Mouse (Mus musculus): ENCODE data around the gene Rab40c. TPM values are rescaled to one million over a fixed set of nuclear protein-coding genes. Genes with fewer than 3 reads are reported as not detected.
"Not testable (repeated sequence)": the region's sequence is repeated elsewhere in the genome, so short reads cannot be mapped to it uniquely, and the experiment has no call there.

The Rab40c gene
- polyA plus RNA-seq, 1 experiment from 2014 or later: 6.6 TPM

DNA sequence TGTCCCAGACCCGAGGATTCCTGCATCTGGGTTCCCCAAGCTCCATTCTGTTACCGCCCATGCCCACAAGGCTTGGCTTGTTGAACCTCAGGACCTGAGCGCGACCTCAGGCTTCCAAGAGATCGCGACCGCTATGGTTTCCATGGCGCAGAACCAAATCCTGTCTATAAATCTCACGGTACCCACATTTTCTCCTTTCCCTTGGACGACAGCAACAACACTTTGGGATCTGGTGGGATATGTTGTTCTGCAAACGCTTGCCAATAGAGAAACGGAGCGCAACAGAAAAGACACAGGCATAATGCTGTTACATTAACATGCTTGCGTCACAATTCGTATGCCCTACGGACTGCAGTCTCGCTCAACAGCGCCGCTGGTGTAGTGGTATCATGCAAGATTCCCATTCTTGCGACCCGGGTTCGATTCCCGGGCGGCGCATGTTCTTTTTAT lies 44.8 kb downstream of the Rab40c start, which contains the start of gene Mettl26:
TSS of gene Mettl26 (plus strand) at position 354 of the 450 bp plus-strand sequence.
- Histone ChIP-seq H3K27ac (replicated peaks) (peak within 1 kb of the TSS; percentile 90), H3K27me3 (no peaks in the 10 kb centered on the region), H3K4me3 (replicated peaks) (peak within 1 kb of the TSS; percentile 85), H3K4me2 (peak within 1 kb of the TSS; percentile 89), H3K4me1 (replicated peaks) (peaks cover 43% of the 10 kb centered on the region), H3K9ac (peak within 1 kb of the TSS; percentile 79), H3K9me3 (replicated peaks) (no peaks in the 10 kb centered on the region), H3K36me3 (replicated peaks) (peaks cover 21% of the 10 kb centered on the region)
- peak; percentile 64 for ATAC-seq (ENCODE audit: insufficient read depth)
- under 1% methylated on average over 25 of the region's 25 CpGs for WGBS (ENCODE audit: insufficient replicate concordance)

DNA sequence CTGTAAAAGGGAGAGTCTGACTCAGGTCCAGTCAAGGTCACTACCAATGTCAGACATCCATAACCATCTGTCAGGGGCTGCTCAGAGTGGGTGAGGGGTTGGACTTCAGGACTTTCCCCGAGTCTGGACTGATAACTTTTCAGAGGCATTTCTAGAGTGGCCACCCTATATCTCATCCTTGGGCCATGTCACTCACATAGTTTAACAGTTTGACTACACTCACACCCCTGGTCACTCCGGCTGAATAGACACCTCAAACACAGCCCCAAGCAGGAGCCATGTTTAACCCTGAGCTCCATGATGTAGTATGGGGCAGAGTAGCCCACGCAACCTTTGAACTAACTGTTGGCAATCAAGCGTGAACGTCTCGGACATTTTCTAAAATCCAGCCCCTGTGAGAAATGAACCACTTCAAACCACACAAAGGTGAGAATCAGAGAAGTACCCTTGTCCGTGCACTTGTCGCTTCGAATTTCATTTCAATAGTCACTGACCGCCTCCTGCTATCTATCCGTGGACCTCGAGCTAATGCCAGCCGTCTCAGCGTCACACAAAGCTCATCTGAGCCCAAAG lies 45.3 kb downstream of the Rab40c start:
- ATAC-seq (ENCODE audit: insufficient read depth): no peak
- Histone ChIP-seq H3K4me1 (replicated peaks) (peaks cover 40% of the 10 kb centered on the region), H3K27ac (replicated peaks) (peak overlapping the region; percentile 54), H3K9me3 (replicated peaks) (no peaks in the 10 kb centered on the region), H3K36me3 (replicated peaks) (peaks cover 15% of the 10 kb centered on the region), H3K27me3 (no peaks in the 10 kb centered on the region), H3K4me2 (peak overlapping the region; percentile 89), H3K9ac (peak overlapping the region; percentile 58), H3K4me3 (replicated peaks) (peak overlapping the region; percentile 85)
- WGBS (ENCODE audit: insufficient replicate concordance): 10% methylated on average over 14 of the region's 14 CpGs

DNA sequence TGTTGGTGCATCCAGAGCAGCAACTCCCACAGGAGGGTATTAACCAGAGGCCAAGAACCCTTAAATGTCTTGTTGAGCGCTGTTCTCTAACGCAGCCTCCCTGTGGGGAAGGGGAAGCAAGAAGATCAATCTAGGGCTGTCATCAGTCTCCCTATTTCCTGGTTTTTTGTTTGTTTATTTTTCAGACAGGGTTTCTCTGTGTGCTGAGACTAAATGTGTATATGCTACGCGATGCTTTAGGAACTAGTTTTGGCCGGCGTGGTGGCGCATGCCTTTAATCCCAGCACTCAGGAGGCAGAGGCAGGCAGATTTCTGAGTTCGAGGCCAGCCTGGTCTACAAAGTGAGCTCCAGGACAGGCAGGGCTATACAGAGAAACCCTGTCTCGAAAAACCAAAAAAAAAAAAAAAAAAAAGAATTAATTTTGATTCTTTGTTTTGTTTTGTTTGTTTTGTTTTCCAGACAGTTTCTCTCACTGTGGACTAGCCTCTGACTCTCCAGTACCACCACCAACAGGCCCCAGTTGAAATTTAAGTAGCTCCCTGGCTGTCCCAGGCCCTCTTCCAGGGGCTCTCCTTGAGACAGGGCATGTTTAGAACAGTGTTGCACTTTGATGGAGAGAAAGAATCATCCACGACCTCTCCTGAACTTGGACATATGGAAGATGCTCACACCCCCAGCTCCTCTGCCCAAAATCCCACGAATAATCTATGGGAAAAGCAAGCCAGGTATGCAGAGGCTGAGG lies 46.0 kb downstream of the Rab40c start:
- peak overlapping the region; percentile 89 for H3K4me2 ChIP-seq
- 72% methylated on average over 11 of the region's 11 CpGs for WGBS (ENCODE audit: insufficient replicate concordance)
- H3K4me1 ChIP-seq (replicated peaks): peaks cover 46% of the 10 kb centered on the region
- peak overlapping the region; percentile 85; the same call in 1 of the 2 replicates for H3K4me3 ChIP-seq (replicated peaks)
- peaks cover 11% of the 10 kb centered on the region for H3K36me3 ChIP-seq (replicated peaks)
- 0 out of 2 replicates have a peak overlapping the region, but pooled peaks have one; percentile 54 for H3K27ac ChIP-seq (replicated peaks)
- no peak for ATAC-seq (ENCODE audit: insufficient read depth)
- H3K27me3 ChIP-seq: no peaks in the 10 kb centered on the region
- H3K9ac ChIP-seq: no peak overlapping the region
- H3K9me3 ChIP-seq (replicated peaks): no peaks in the 10 kb centered on the region

GRCm38 (mm10) chr17:25872676-25873075 lies 46.9 kb downstream of the Rab40c start:
- peaks cover 48% of the 10 kb centered on the region for H3K4me1 ChIP-seq (replicated peaks)
- 73% methylated on average over 3 of the region's 3 CpGs for WGBS (ENCODE audit: insufficient replicate concordance)
- no peak overlapping the region for H3K4me2 ChIP-seq
- H3K36me3 ChIP-seq (replicated peaks): peaks cover 2% of the 10 kb centered on the region
- H3K4me3 ChIP-seq (replicated peaks): no peak overlapping the region
- H3K27me3 ChIP-seq: no peaks in the 10 kb centered on the region
- H3K9ac ChIP-seq: no peak overlapping the region
- no peaks in the 10 kb centered on the region for H3K9me3 ChIP-seq (replicated peaks)
- no peak overlapping the region for H3K27ac ChIP-seq (replicated peaks)
- ATAC-seq (ENCODE audit: insufficient read depth): no peak

GRCm38 (mm10) chr17:25871566-25871965 lies 48.0 kb downstream of the Rab40c start:
- not testable (repeated sequence) for H3K27ac ChIP-seq (replicated peaks); H3K36me3 ChIP-seq (replicated peaks); H3K9me3 ChIP-seq (replicated peaks); H3K27me3 ChIP-seq; H3K4me2 ChIP-seq; ATAC-seq (ENCODE audit: insufficient read depth); H3K9ac ChIP-seq; H3K4me3 ChIP-seq (replicated peaks)
- H3K4me1 ChIP-seq (replicated peaks): peaks cover 49% of the 10 kb centered on the region

DNA sequence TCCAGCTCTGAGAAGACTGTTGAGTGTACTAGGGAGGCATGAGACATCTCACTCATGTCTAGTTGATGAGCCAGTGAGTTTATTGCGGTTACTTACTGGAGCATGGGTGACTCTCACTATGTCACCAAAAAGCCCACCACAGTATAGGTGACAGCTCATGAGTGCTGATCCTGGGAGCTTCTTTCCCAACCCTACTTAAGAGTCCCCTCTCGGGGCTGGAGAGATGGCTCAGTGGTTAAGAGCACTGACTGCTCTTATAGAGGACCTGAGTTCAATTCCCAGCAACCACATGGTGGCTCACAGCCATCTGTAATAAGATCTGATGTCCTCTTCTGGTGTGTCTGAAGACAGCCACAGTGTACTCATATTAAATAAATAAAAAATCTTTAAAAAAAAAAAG lies 49.6 kb downstream of the Rab40c start:
- Histone ChIP-seq H3K4me2 (no peak overlapping the region), H3K9me3 (replicated peaks) (no peaks in the 10 kb centered on the region), H3K4me3 (replicated peaks) (no peak overlapping the region), H3K4me1 (replicated peaks) (peaks cover 42% of the 10 kb centered on the region), H3K9ac (no peak overlapping the region), H3K27ac (replicated peaks) (no peak overlapping the region), H3K27me3 (no peaks in the 10 kb centered on the region), H3K36me3 (replicated peaks) (peaks cover 6% of the 10 kb centered on the region; the same call in 1 of the 2 replicates)
- 75% methylated on average over 2 of the region's 2 CpGs for WGBS (ENCODE audit: insufficient replicate concordance)
- ATAC-seq (ENCODE audit: insufficient read depth): no peak

GRCm38 (mm10) chr17:25869498-25869897 lies 50.0 kb downstream of the Rab40c start:
- 81% methylated on average over 8 of the region's 8 CpGs for WGBS (ENCODE audit: insufficient replicate concordance)
- no peak overlapping the region for H3K9ac ChIP-seq
- H3K27me3 ChIP-seq: no peaks in the 10 kb centered on the region
- no peaks in the 10 kb centered on the region for H3K9me3 ChIP-seq (replicated peaks)
- H3K27ac ChIP-seq (replicated peaks): no peak overlapping the region
- peaks cover 8% of the 10 kb centered on the region for H3K36me3 ChIP-seq (replicated peaks)
- peaks cover 39% of the 10 kb centered on the region for H3K4me1 ChIP-seq (replicated peaks)
- no peak overlapping the region for H3K4me3 ChIP-seq (replicated peaks)
- ATAC-seq (ENCODE audit: insufficient read depth): no peak
- H3K4me2 ChIP-seq: no peak overlapping the region

GRCm38 (mm10) chr17:25868601-25869191 lies 50.8 kb downstream of the Rab40c start, which contains the start of gene Mcrip2:
Gene Mcrip2 (minus strand): TSS chr17:25868764.
- H3K36me3 ChIP-seq (replicated peaks): peaks cover 16% of the 10 kb centered on the region
- 0% methylated on average over 24 of the region's 24 CpGs for WGBS (ENCODE audit: insufficient replicate concordance)
- peak; percentile 68 for ATAC-seq (ENCODE audit: insufficient read depth)

DNA sequence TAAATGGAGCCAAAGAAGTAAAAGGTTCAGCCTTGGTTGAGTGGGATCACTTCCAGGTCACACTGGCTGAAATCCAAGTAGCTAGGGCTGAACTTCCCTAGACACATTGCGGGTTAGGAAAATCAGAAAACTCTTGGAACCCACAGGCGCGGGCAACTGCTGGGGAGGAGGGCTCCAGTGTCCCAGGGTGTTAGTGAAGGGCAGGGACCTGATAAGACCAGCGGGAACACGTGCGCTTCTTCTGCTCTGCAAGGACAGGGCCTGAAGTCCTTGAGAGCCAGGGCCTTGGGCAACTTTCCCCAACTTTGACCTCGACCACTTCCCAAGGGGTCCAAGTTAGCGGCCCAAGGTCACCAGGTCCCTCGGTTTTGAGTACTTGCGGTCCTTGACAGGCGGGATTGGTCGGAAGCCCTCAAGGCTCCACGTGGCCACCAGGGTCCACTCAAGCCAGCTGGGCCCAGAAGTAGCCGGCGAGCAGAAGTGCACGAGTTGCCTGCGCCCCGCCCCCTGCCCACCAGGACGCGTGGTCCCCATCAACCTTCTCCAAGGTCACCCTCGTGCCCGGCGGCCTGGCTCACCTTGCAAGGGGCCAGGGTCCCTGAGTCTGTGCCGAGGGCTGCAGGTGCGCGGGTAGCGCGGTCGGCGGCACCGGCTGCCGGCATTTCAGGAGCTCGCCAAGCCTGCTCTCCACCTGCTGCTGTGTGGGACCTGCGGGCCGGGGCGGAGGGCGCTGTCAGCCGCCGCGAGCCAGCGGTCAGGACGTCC lies 51.5 kb downstream of the Rab40c start:
- H3K9me3 ChIP-seq (replicated peaks): no peaks in the 10 kb centered on the region
- no peaks in the 10 kb centered on the region for H3K27me3 ChIP-seq
- ATAC-seq (ENCODE audit: insufficient read depth): peak; percentile 53
- peaks cover 20% of the 10 kb centered on the region for H3K36me3 ChIP-seq (replicated peaks)
- under 1% methylated on average over 42 of the region's 42 CpGs for WGBS (ENCODE audit: insufficient replicate concordance)
- peak overlapping the region; percentile 66 for H3K9ac ChIP-seq
- H3K4me3 ChIP-seq (replicated peaks): peak overlapping the region; percentile 69
- peak overlapping the region; percentile 88 for H3K4me2 ChIP-seq
- H3K27ac ChIP-seq (replicated peaks): peak overlapping the region; percentile 77
- peaks cover 32% of the 10 kb centered on the region for H3K4me1 ChIP-seq (replicated peaks)

More at GRCm38 (mm10) chr17:25868601-25869191, 50.8 kb downstream of the Rab40c start, which contains the start of gene Mcrip2:
- H3K27me3 ChIP-seq: no peaks in the 10 kb centered on the region
- H3K4me2 ChIP-seq: peak within 1 kb of the TSS; percentile 88
- peak within 1 kb of the TSS; percentile 69 for H3K4me3 ChIP-seq (replicated peaks)
- H3K9ac ChIP-seq: peak within 1 kb of the TSS; percentile 66
- no peaks in the 10 kb centered on the region for H3K9me3 ChIP-seq (replicated peaks)
- peaks cover 32% of the 10 kb centered on the region for H3K4me1 ChIP-seq (replicated peaks)
- peak within 1 kb of the TSS; percentile 77 for H3K27ac ChIP-seq (replicated peaks)

- H3K4me1 ChIP-seq (replicated peaks): peaks cover 34% of the 10 kb centered on the region
- peak overlapping the region; percentile 69 for H3K4me3 ChIP-seq (replicated peaks)
- H3K9ac ChIP-seq: peak overlapping the region; percentile 66
- H3K9me3 ChIP-seq (replicated peaks): no peaks in the 10 kb centered on the region
- 4% methylated on average over 7 of the region's 7 CpGs for WGBS (ENCODE audit: insufficient replicate concordance)
- no peaks in the 10 kb centered on the region for H3K27me3 ChIP-seq
- ATAC-seq (ENCODE audit: insufficient read depth): peak; percentile 33
- peak overlapping the region; percentile 88 for H3K4me2 ChIP-seq
- peaks cover 20% of the 10 kb centered on the region for H3K36me3 ChIP-seq (replicated peaks)
- peak overlapping the region; percentile 77 for H3K27ac ChIP-seq (replicated peaks)
Measured at GRCm38 (mm10) chr17:25867509-25867835, 52.1 kb downstream of the Rab40c start.
